Mouse (Mus musculus) neural tube, embryonic 14.5 days (tissue): ENCODE data around the gene Clic1. TPM values are rescaled to one million over a fixed set of nuclear protein-coding genes. Genes with fewer than 3 reads are reported as not detected.
"Not testable (repeated sequence)": the region's sequence is repeated elsewhere in the genome, so short reads cannot be mapped to it uniquely, and the experiment has no call there.

Experiments
- ATAC-seq: fragments of 200-750 bp; cut with Nextera tagmentation; 2 replicates; pipeline ENCODE4 v1.8.0; 2017; ENCODE audit warnings: low read depth, mild to moderate bottlenecking, moderate TSS enrichment, moderate library complexity
- H3K27ac ChIP-seq: fragments of 300-500 bp; sonication (generic); 2 replicates; pipeline ENCODE4 v1.5.1; 2014; ENCODE audit warnings: low read depth, mild to moderate bottlenecking, control low read depth, low read length, moderate library complexity, mixed read lengths
- H3K27me3 ChIP-seq: fragments of 300-500 bp; sonication (generic); 2 replicates; pipeline ENCODE4 v1.6.1; 2014; ENCODE audit warnings: low read length; ENCODE audit not compliant: control insufficient read depth, insufficient read depth
- H3K36me3 ChIP-seq: fragments of 300-500 bp; sonication (generic); 2 replicates; pipeline ENCODE4 v1.6.1; 2014; ENCODE audit warnings: low read length, mixed read lengths; ENCODE audit not compliant: control insufficient read depth, insufficient read depth
- H3K4me1 ChIP-seq: fragments of 300-500 bp; sonication (generic); 2 replicates; pipeline ENCODE4 v1.6.1; 2014; ENCODE audit warnings: low read length; ENCODE audit not compliant: control insufficient read depth, insufficient read depth
- H3K4me2 ChIP-seq: fragments of 300-500 bp; sonication (generic); 2 replicates; pipeline ENCODE4 v1.6.1; 2014; ENCODE audit warnings: mild to moderate bottlenecking, low read depth, low read length, control low read depth
- H3K4me3 ChIP-seq: fragments of 300-500 bp; sonication (generic); 2 replicates; pipeline ENCODE4 v1.5.1; 2014; ENCODE audit warnings: low read depth, low read length, control low read depth, mixed read lengths
- H3K9ac ChIP-seq: fragments of 300-500 bp; sonication (generic); replicated peaks from 2 replicates; pipeline ENCODE4 v1.6.1; 2014; ENCODE audit warnings: low read depth, mild to moderate bottlenecking, control low read depth, low read length, mixed read lengths
- H3K9me3 ChIP-seq: fragments of 300-500 bp; sonication (generic); 2 replicates; pipeline ENCODE4 v1.6.1; 2016; ENCODE audit warnings: low read length; ENCODE audit not compliant: control insufficient read depth
- WGBS: fragments of 180-500 bp; shearing (Covaris S2); extraction: QIAGEN DNeasy Blood & Tissue Kit; methylation state at CpG from one replicate; pipeline ENCODE4 v1.1.7; 2014; 5-methylcytosine and 5-hydroxymethylcytosine counted together
- polyA plus RNA-seq: library from polyadenylated mRNA; unstranded; fragments of >200 nt; fragmentation: Nextera tagmentation; extraction: Ambion mirVana; gene quantifications from 2 replicates; pipeline ENCODE4 v1.2.1, GENCODE M21; 2014

Clic1 gene
- 13.3 and 37.0 TPM in 2 replicates for polyA plus RNA-seq

- peak within 1 kb of the TSS; percentile 38 for H3K4me2 ChIP-seq
- H3K4me1 ChIP-seq = peaks cover 5% of the 10 kb centered on the region; the same call in 1 of the 2 replicates
- H3K36me3 ChIP-seq = no peaks in the 10 kb centered on the region
- H3K27me3 ChIP-seq = no peaks in the 10 kb centered on the region
- H3K9ac ChIP-seq = peak within 1 kb of the TSS; percentile 46
- no peaks in the 10 kb centered on the region for H3K9me3 ChIP-seq
- ATAC-seq = no peak
- WGBS = 4% methylated on average over 11 of the region's 11 CpGs
- H3K27ac ChIP-seq = peak within 1 kb of the TSS; percentile 49
- H3K4me3 ChIP-seq = peak within 1 kb of the TSS; percentile 35
These were observed at the start of gene Clic1 for GRCm38 (mm10) chr17:35049561-35050016. Gene Clic1 (plus strand): TSS chr17:35049966.

GRCm38 (mm10) chr17:35000717-35001451 is 48.9 kb upstream of the Clic1 start, which contains the start of gene Vars:
Gene Vars (plus strand): TSS chr17:35000987.
- Histone ChIP-seq H3K9ac (peak within 1 kb of the TSS; percentile 91), H3K27ac (peak within 1 kb of the TSS; percentile 97), H3K27me3 (no peaks in the 10 kb centered on the region), H3K4me3 (peak within 1 kb of the TSS; percentile 70), H3K36me3 (peaks cover 12% of the 10 kb centered on the region; the same call in 1 of the 2 replicates), H3K4me2 (peak within 1 kb of the TSS; percentile 99), H3K9me3 (no peaks in the 10 kb centered on the region), H3K4me1 (peaks cover 17% of the 10 kb centered on the region)
- peak; percentile 94 for ATAC-seq
- under 1% methylated on average over 75 of the region's 83 CpGs for WGBS

- Histone ChIP-seq H3K4me3 (peak overlapping the region; percentile 70), H3K36me3 (peaks cover 14% of the 10 kb centered on the region; the same call in 1 of the 2 replicates), H3K27me3 (no peaks in the 10 kb centered on the region), H3K4me1 (peaks cover 17% of the 10 kb centered on the region), H3K9me3 (no peaks in the 10 kb centered on the region), H3K27ac (peak overlapping the region; percentile 97), H3K4me2 (peak overlapping the region; percentile 99), H3K9ac (peak overlapping the region; percentile 91)
- ATAC-seq = no peak
- under 1% methylated on average over 35 of the region's 35 CpGs for WGBS
These were observed 48.2 kb upstream of the Clic1 start for GRCm38 (mm10) chr17:35001452-35002152.

GRCm38 (mm10) chr17:35002153-35002865 is 47.5 kb upstream of the Clic1 start:
- Histone ChIP-seq H3K4me2 (peak overlapping the region; percentile 99), H3K4me1 (peaks cover 17% of the 10 kb centered on the region), H3K36me3 (peaks cover 15% of the 10 kb centered on the region; the same call in 1 of the 2 replicates), H3K27me3 (no peaks in the 10 kb centered on the region), H3K4me3 (peak overlapping the region; percentile 70), H3K9ac (peak overlapping the region; percentile 91; the same call in 1 of the 2 replicates), H3K9me3 (no peaks in the 10 kb centered on the region), H3K27ac (no peak overlapping the region)
- WGBS = 13% methylated on average over 12 of the region's 12 CpGs
- no peak for ATAC-seq

GRCm38 (mm10) chr17:35003022-35003838 is 46.5 kb upstream of the Clic1 start:
- 82% methylated on average over 9 of the region's 9 CpGs for WGBS
- Histone ChIP-seq H3K36me3 (peaks cover 20% of the 10 kb centered on the region; the same call in 1 of the 2 replicates), H3K27me3 (no peaks in the 10 kb centered on the region), H3K4me3 (no peak overlapping the region), H3K4me1 (peaks cover 17% of the 10 kb centered on the region), H3K9me3 (no peaks in the 10 kb centered on the region), H3K27ac (no peak overlapping the region), H3K4me2 (no peak overlapping the region), H3K9ac (no peak overlapping the region; the same call in 1 of the 2 replicates)
- ATAC-seq = no peak

GRCm38 (mm10) chr17:35004075-35004717 is 45.6 kb upstream of the Clic1 start:
- peaks cover 20% of the 10 kb centered on the region; the same call in 1 of the 2 replicates for H3K36me3 ChIP-seq
- peaks cover 17% of the 10 kb centered on the region for H3K4me1 ChIP-seq
- no peak overlapping the region for H3K9ac ChIP-seq
- H3K4me3 ChIP-seq = no peak overlapping the region
- H3K27ac ChIP-seq = no peak overlapping the region
- H3K9me3 ChIP-seq = no peaks in the 10 kb centered on the region
- H3K27me3 ChIP-seq = no peaks in the 10 kb centered on the region
- no peak for ATAC-seq
- H3K4me2 ChIP-seq = no peak overlapping the region
- WGBS = 97% methylated on average over 17 of the region's 17 CpGs

GRCm38 (mm10) chr17:35005158-35005557 is 44.6 kb upstream of the Clic1 start:
- peaks cover 24% of the 10 kb centered on the region for H3K36me3 ChIP-seq
- ATAC-seq = no peak
- WGBS = 90% methylated on average over 10 of the region's 10 CpGs

GRCm38 (mm10) chr17:35005902-35006301 is 43.9 kb upstream of the Clic1 start:
- 98% methylated on average over 4 of the region's 5 CpGs for WGBS
- H3K9me3 ChIP-seq, H3K9ac ChIP-seq, H3K4me3 ChIP-seq, H3K27ac ChIP-seq, ATAC-seq, H3K27me3 ChIP-seq, H3K4me2 ChIP-seq: not testable (repeated sequence)
- Histone ChIP-seq H3K36me3 (peaks cover 31% of the 10 kb centered on the region), H3K4me1 (peaks cover 17% of the 10 kb centered on the region)

More at GRCm38 (mm10) chr17:35005158-35005557, 44.6 kb upstream of the Clic1 start:
- no peaks in the 10 kb centered on the region for H3K27me3 ChIP-seq
- no peaks in the 10 kb centered on the region for H3K9me3 ChIP-seq
- H3K4me3 ChIP-seq = no peak overlapping the region
- H3K27ac ChIP-seq = no peak overlapping the region
- no peak overlapping the region for H3K9ac ChIP-seq
- no peak overlapping the region for H3K4me2 ChIP-seq
- H3K4me1 ChIP-seq = peaks cover 17% of the 10 kb centered on the region
